Mouse (Mus musculus) midbrain, embryonic 11.5 days (tissue): ENCODE data around the gene D5Ertd579e. TPM values are rescaled to one million over a fixed set of nuclear protein-coding genes. Genes with fewer than 3 reads are reported as not detected.

ENCODE experiments used
- ATAC-seq: fragments of 200-750 bp; cut with Nextera tagmentation; 2 replicates; pipeline ENCODE4 v1.8.0; 2017; ENCODE audit warnings: moderate TSS enrichment, moderate library complexity; ENCODE audit not compliant: low FRiP score
- DNase-seq: peaks from one replicate; pipeline ENCODE4 v3.0.0; 2015; ENCODE audit warnings: low spot score; ENCODE audit errors: missing footprints
- H3K27ac ChIP-seq: fragments of 300-500 bp; sonication (generic); 2 replicates; pipeline ENCODE4 v1.5.1; 2014; ENCODE audit warnings: low read depth, low read length
- H3K27me3 ChIP-seq: fragments of 300-500 bp; sonication (generic); 2 replicates; pipeline ENCODE4 v1.6.1; 2014; ENCODE audit warnings: mild to moderate bottlenecking, low read length, moderate library complexity, mixed read lengths; ENCODE audit not compliant: control insufficient read depth, insufficient read depth
- H3K36me3 ChIP-seq: fragments of 300-500 bp; sonication (generic); 2 replicates; pipeline ENCODE4 v1.6.1; 2014; ENCODE audit warnings: mild to moderate bottlenecking, low read length, moderate library complexity, mixed read lengths; ENCODE audit not compliant: control insufficient read depth, insufficient read depth
- H3K4me1 ChIP-seq: fragments of 300-500 bp; sonication (generic); 2 replicates; pipeline ENCODE4 v1.6.1; 2014; ENCODE audit warnings: low read length; ENCODE audit not compliant: control insufficient read depth, insufficient read depth
- H3K4me2 ChIP-seq: fragments of 300-500 bp; sonication (generic); 2 replicates; pipeline ENCODE4 v1.6.1; 2014; ENCODE audit warnings: mild to moderate bottlenecking, moderate library complexity
- H3K4me3 ChIP-seq: fragments of 300-500 bp; sonication (generic); 2 replicates; pipeline ENCODE4 v1.5.1; 2014; ENCODE audit warnings: low read depth, low read length
- H3K9ac ChIP-seq: fragments of 300-500 bp; sonication (generic); 2 replicates; pipeline ENCODE4 v1.6.1; 2014; ENCODE audit warnings: low read length
- H3K9me3 ChIP-seq: fragments of 300-500 bp; sonication (generic); 2 replicates; pipeline ENCODE4 v1.6.1; 2016; ENCODE audit warnings: low read length; ENCODE audit not compliant: control insufficient read depth
- WGBS: fragments of 180-500 bp; shearing (Covaris S2); extraction: QIAGEN DNeasy Blood & Tissue Kit; methylation state at CpG from one replicate; pipeline ENCODE4 v1.1.7; 2014; 5-methylcytosine and 5-hydroxymethylcytosine counted together
- polyA plus RNA-seq: library from polyadenylated mRNA; unstranded; fragments of >200 nt; fragmentation: Nextera tagmentation; extraction: Ambion mirVana; gene quantifications from 2 replicates; pipeline ENCODE4 v1.2.1, GENCODE M21; 2014

The D5Ertd579e gene
- polyA plus RNA-seq, 1 experiment from 2014 or later: 35.6 TPM

GRCm38 (mm10) chr5:36714832-36715231 is 19.0 kb upstream of the D5Ertd579e start:
- Histone ChIP-seq H3K4me3 (no peak overlapping the region), H3K9ac (no peak overlapping the region), H3K9me3 (no peaks in the 10 kb centered on the region), H3K4me2 (no peak overlapping the region), H3K4me1 (peaks cover 9% of the 10 kb centered on the region; the same call in 1 of the 2 replicates), H3K27me3 (no peaks in the 10 kb centered on the region), H3K27ac (no peak overlapping the region), H3K36me3 (no peaks in the 10 kb centered on the region)
- ATAC-seq (no peak), DNase-seq (no peak)
- 75% methylated on average over 3 of the region's 3 CpGs for WGBS

- no peaks in the 10 kb centered on the region for H3K27me3 ChIP-seq
- no peaks in the 10 kb centered on the region for H3K9me3 ChIP-seq
- no peak overlapping the region for H3K4me2 ChIP-seq
- DNase-seq (no peak), ATAC-seq (no peak)
- no peaks in the 10 kb centered on the region for H3K36me3 ChIP-seq
- 83% methylated on average over 6 of the region's 6 CpGs for WGBS
- peaks cover 9% of the 10 kb centered on the region; the same call in 1 of the 2 replicates for H3K4me1 ChIP-seq
- H3K27ac ChIP-seq: no peak overlapping the region
- no peak overlapping the region for H3K9ac ChIP-seq
- no peak overlapping the region for H3K4me3 ChIP-seq
Observed at GRCm38 (mm10) chr5:36713693-36714092, 17.9 kb upstream of the D5Ertd579e start.

GRCm38 (mm10) chr5:36712553-36713534 is 17.0 kb upstream of the D5Ertd579e start:
- Histone ChIP-seq H3K36me3 (no peaks in the 10 kb centered on the region), H3K4me3 (peak overlapping the region; percentile 22), H3K27ac (no peak overlapping the region), H3K4me2 (peak overlapping the region; percentile 49), H3K9me3 (no peaks in the 10 kb centered on the region), H3K27me3 (no peaks in the 10 kb centered on the region), H3K4me1 (peaks cover 9% of the 10 kb centered on the region; the same call in 1 of the 2 replicates), H3K9ac (peak overlapping the region; percentile 52; the same call in 1 of the 2 replicates)
- peak; percentile 91 for DNase-seq
- WGBS: 8% methylated on average over 31 of the region's 31 CpGs
- ATAC-seq: peak; percentile 80

- WGBS: 63% methylated on average over 5 of the region's 5 CpGs
- Histone ChIP-seq H3K9me3 (no peaks in the 10 kb centered on the region), H3K4me1 (peaks cover 9% of the 10 kb centered on the region; the same call in 1 of the 2 replicates), H3K4me2 (no peak overlapping the region), H3K4me3 (no peak overlapping the region), H3K27me3 (no peaks in the 10 kb centered on the region), H3K36me3 (no peaks in the 10 kb centered on the region), H3K9ac (no peak overlapping the region), H3K27ac (no peak overlapping the region)
- no peak for DNase-seq
- ATAC-seq: no peak
Observed at GRCm38 (mm10) chr5:36711863-36712262, 16.0 kb upstream of the D5Ertd579e start.

GRCm38 (mm10) chr5:36705792-36706191 is 10.0 kb upstream of the D5Ertd579e start:
- Histone ChIP-seq H3K36me3 (no peaks in the 10 kb centered on the region), H3K9ac (no peak overlapping the region), H3K4me2 (no peak overlapping the region), H3K4me1 (no peaks in the 10 kb centered on the region), H3K27me3 (no peaks in the 10 kb centered on the region), H3K9me3 (no peaks in the 10 kb centered on the region), H3K27ac (no peak overlapping the region), H3K4me3 (no peak overlapping the region)
- ATAC-seq (no peak), DNase-seq (no peak)
- 81% methylated on average over 5 of the region's 5 CpGs for WGBS

- WGBS: 83% methylated on average over 5 of the region's 5 CpGs
- Histone ChIP-seq H3K4me1 (no peaks in the 10 kb centered on the region), H3K9me3 (no peaks in the 10 kb centered on the region), H3K4me2 (no peak overlapping the region), H3K27ac (no peak overlapping the region), H3K4me3 (no peak overlapping the region), H3K36me3 (no peaks in the 10 kb centered on the region), H3K9ac (no peak overlapping the region), H3K27me3 (no peaks in the 10 kb centered on the region)
- ATAC-seq (no peak), DNase-seq (no peak)
Observed at GRCm38 (mm10) chr5:36705390-36705789, 9.6 kb upstream of the D5Ertd579e start.

- Histone ChIP-seq H3K4me3 (no peak overlapping the region), H3K9me3 (no peaks in the 10 kb centered on the region), H3K4me2 (no peak overlapping the region), H3K36me3 (no peaks in the 10 kb centered on the region), H3K27ac (no peak overlapping the region), H3K4me1 (no peaks in the 10 kb centered on the region), H3K9ac (no peak overlapping the region), H3K27me3 (no peaks in the 10 kb centered on the region)
- WGBS: 80% methylated on average over 6 of the region's 6 CpGs
- DNase-seq (no peak), ATAC-seq (no peak)
Observed at GRCm38 (mm10) chr5:36704684-36705083, 8.9 kb upstream of the D5Ertd579e start.

- WGBS: 77% methylated on average over 6 of the region's 6 CpGs
Observed at GRCm38 (mm10) chr5:36700939-36701620, 5.3 kb upstream of the D5Ertd579e start.

GRCm38 (mm10) chr5:36698689-36699088 is 2.9 kb upstream of the D5Ertd579e start:
- Histone ChIP-seq H3K4me3 (no peak overlapping the region), H3K9ac (no peak overlapping the region), H3K4me2 (no peak overlapping the region), H3K4me1 (peaks cover 9% of the 10 kb centered on the region), H3K27ac (no peak overlapping the region), H3K36me3 (no peaks in the 10 kb centered on the region), H3K9me3 (no peaks in the 10 kb centered on the region), H3K27me3 (no peaks in the 10 kb centered on the region)
- DNase-seq (no peak), ATAC-seq (no peak)
- 73% methylated on average over 5 of the region's 5 CpGs for WGBS

More at GRCm38 (mm10) chr5:36700939-36701620, 5.3 kb upstream of the D5Ertd579e start:
- DNase-seq (no peak), ATAC-seq (no peak)
- Histone ChIP-seq H3K27me3 (no peaks in the 10 kb centered on the region), H3K27ac (no peak overlapping the region), H3K4me1 (peaks cover 4% of the 10 kb centered on the region; the same call in 1 of the 2 replicates), H3K36me3 (no peaks in the 10 kb centered on the region), H3K9ac (no peak overlapping the region), H3K4me2 (no peak overlapping the region), H3K4me3 (no peak overlapping the region), H3K9me3 (no peaks in the 10 kb centered on the region)
